Mouse (Mus musculus): ENCODE data around the gene Cryba4. TPM values are rescaled to one million over a fixed set of nuclear protein-coding genes. Genes with fewer than 3 reads are reported as not detected.

Gene Cryba4
- polyA plus RNA-seq, 1 experiment from 2014 or later = 3.0 TPM

DNA sequence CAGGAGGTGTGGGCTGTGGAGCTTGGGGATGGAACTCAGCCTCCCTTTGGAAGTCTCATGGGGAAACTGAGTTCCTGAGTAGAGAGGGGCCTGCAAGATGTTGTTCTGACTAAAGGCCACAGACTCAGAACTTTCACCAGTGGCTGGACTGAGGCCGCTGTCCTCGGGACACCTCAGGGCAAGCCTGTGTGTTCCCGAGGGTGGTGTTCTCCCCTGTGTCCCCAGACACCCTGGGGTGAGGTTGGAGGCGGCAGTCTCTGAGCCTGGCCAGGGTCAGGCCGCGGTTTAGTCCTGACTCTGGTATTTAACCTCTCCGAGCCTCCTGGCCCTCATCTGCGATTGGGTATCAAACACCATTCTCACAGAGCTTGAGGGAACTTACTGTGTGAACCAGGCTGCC lies 43.2 kb upstream of the Cryba4 start:
- Histone ChIP-seq H3K4me2 (ENCODE audit: low read length) (no peak overlapping the region), H3K36me3 (ENCODE audit: control insufficient read depth, insufficient read depth, low read length) (no peaks in the 10 kb centered on the region; the same call in 1 of the 2 replicates), H3K27ac (ENCODE audit: low read depth) (no peak overlapping the region), H3K27me3 (replicated peaks; ENCODE audit: control insufficient read depth, insufficient read depth, low read length) (no peaks in the 10 kb centered on the region), H3K9me3 (ENCODE audit: control insufficient read depth, low read length) (no peaks in the 10 kb centered on the region), H3K9ac (ENCODE audit: low read length) (no peak overlapping the region), H3K4me1 (replicated peaks; ENCODE audit: control insufficient read depth, insufficient read depth, low read length) (peaks cover 10% of the 10 kb centered on the region), H3K4me3 (ENCODE audit: low read depth, low read length) (no peak overlapping the region)
- ATAC-seq (replicated peaks; ENCODE audit: low FRiP score, low TSS enrichment, low read depth) (no peak), DNase-seq (ENCODE audit: low spot score) (no peak)
- WGBS = 67% methylated on average over 8 of the region's 8 CpGs

DNA sequence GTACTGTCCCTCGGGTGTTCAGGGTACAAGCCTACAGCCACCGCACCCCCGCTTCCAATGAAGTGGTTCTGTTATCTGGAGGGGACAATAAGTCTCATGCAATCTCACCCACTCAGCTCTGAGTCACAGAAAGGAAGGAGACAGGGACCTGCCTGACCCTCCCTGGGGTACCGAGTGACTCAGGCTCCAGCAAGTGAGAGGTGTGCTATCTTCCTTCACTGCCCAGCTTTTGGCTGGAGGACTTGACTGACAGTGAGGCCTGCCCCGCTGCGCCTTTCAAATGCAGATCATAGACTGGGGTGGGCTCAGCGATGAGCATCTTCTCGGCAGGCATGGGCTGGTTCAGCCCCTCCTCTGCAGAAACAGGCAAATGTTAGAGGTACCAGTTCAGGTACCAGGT lies 42.8 kb upstream of the Cryba4 start:
- H3K27me3 ChIP-seq (replicated peaks; ENCODE audit: control insufficient read depth, insufficient read depth, low read length) = no peaks in the 10 kb centered on the region
- no peak overlapping the region for H3K4me2 ChIP-seq (ENCODE audit: low read length)
- no peak overlapping the region for H3K9ac ChIP-seq (ENCODE audit: low read length)
- no peaks in the 10 kb centered on the region; the same call in 1 of the 2 replicates for H3K36me3 ChIP-seq (ENCODE audit: control insufficient read depth, insufficient read depth, low read length)
- no peaks in the 10 kb centered on the region for H3K9me3 ChIP-seq (ENCODE audit: control insufficient read depth, low read length)
- no peak overlapping the region for H3K27ac ChIP-seq (ENCODE audit: low read depth)
- no peak for DNase-seq (ENCODE audit: low spot score)
- ATAC-seq (replicated peaks; ENCODE audit: low FRiP score, low TSS enrichment, low read depth) = no peak
- H3K4me1 ChIP-seq (replicated peaks; ENCODE audit: control insufficient read depth, insufficient read depth, low read length) = peaks cover 10% of the 10 kb centered on the region
- 58% methylated on average over 8 of the region's 8 CpGs for WGBS
- H3K4me3 ChIP-seq (ENCODE audit: low read depth, low read length) = no peak overlapping the region

DNA sequence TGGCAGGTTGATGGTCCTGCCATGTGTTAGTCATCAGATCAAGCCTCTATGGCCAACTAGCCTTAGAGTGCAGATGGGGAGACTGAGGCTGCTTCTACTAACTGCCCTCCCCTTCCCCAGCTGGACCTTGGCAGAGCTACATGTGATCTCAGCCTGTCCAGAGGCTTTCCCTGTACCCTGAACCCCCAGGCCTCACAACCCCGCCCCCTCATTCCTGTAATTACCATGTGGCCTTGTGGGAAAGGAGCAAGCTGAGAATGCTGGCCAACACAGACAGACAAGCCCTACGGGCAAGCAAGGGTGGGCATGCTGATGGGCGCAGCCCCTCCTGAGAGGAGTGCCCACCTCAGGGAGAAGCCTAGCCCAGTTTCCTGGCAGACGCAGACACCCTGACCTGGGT lies 42.4 kb upstream of the Cryba4 start:
- no peak for ATAC-seq (replicated peaks; ENCODE audit: low FRiP score, low TSS enrichment, low read depth)
- no peak overlapping the region for H3K4me3 ChIP-seq (ENCODE audit: low read depth, low read length)
- WGBS = 72% methylated on average over 4 of the region's 4 CpGs

GRCm38 (mm10) chr5:112293800-112294199 lies 41.5 kb upstream of the Cryba4 start:
- ATAC-seq (replicated peaks; ENCODE audit: low FRiP score, low TSS enrichment, low read depth) = no peak
- Histone ChIP-seq H3K4me2 (ENCODE audit: low read length) (no peak overlapping the region), H3K27me3 (replicated peaks; ENCODE audit: control insufficient read depth, insufficient read depth, low read length) (no peaks in the 10 kb centered on the region), H3K27ac (ENCODE audit: low read depth) (no peak overlapping the region), H3K9ac (ENCODE audit: low read length) (no peak overlapping the region), H3K36me3 (ENCODE audit: control insufficient read depth, insufficient read depth, low read length) (no peaks in the 10 kb centered on the region; the same call in 1 of the 2 replicates), H3K4me3 (ENCODE audit: low read depth, low read length) (no peak overlapping the region), H3K9me3 (ENCODE audit: control insufficient read depth, low read length) (no peaks in the 10 kb centered on the region), H3K4me1 (replicated peaks; ENCODE audit: control insufficient read depth, insufficient read depth, low read length) (peaks cover 12% of the 10 kb centered on the region)
- WGBS = 57% methylated on average over 2 of the region's 2 CpGs
- DNase-seq (ENCODE audit: low spot score) = no peak

More for the DNA sequence above, 42.4 kb upstream of the Cryba4 start:
- Histone ChIP-seq H3K4me1 (replicated peaks; ENCODE audit: control insufficient read depth, insufficient read depth, low read length) (peaks cover 10% of the 10 kb centered on the region), H3K9me3 (ENCODE audit: control insufficient read depth, low read length) (no peaks in the 10 kb centered on the region), H3K36me3 (ENCODE audit: control insufficient read depth, insufficient read depth, low read length) (no peaks in the 10 kb centered on the region; the same call in 1 of the 2 replicates), H3K9ac (ENCODE audit: low read length) (no peak overlapping the region), H3K27ac (ENCODE audit: low read depth) (no peak overlapping the region), H3K27me3 (replicated peaks; ENCODE audit: control insufficient read depth, insufficient read depth, low read length) (no peaks in the 10 kb centered on the region), H3K4me2 (ENCODE audit: low read length) (no peak overlapping the region)
- no peak for DNase-seq (ENCODE audit: low spot score)

GRCm38 (mm10) chr5:112292343-112292980 lies 40.1 kb upstream of the Cryba4 start:
- H3K4me2 ChIP-seq (ENCODE audit: low read length) = no peak overlapping the region
- H3K4me3 ChIP-seq (ENCODE audit: low read depth, low read length) = no peak overlapping the region
- DNase-seq (ENCODE audit: low spot score) (no peak), ATAC-seq (replicated peaks; ENCODE audit: low FRiP score, low TSS enrichment, low read depth) (no peak)
- 75% methylated on average over 17 of the region's 17 CpGs for WGBS
- peaks cover 14% of the 10 kb centered on the region for H3K4me1 ChIP-seq (replicated peaks; ENCODE audit: control insufficient read depth, insufficient read depth, low read length)
- H3K36me3 ChIP-seq (ENCODE audit: control insufficient read depth, insufficient read depth, low read length) = no peaks in the 10 kb centered on the region; the same call in 1 of the 2 replicates
- H3K27me3 ChIP-seq (replicated peaks; ENCODE audit: control insufficient read depth, insufficient read depth, low read length) = no peaks in the 10 kb centered on the region
- H3K9me3 ChIP-seq (ENCODE audit: control insufficient read depth, low read length) = no peaks in the 10 kb centered on the region
- H3K27ac ChIP-seq (ENCODE audit: low read depth) = no peak overlapping the region
- H3K9ac ChIP-seq (ENCODE audit: low read length) = no peak overlapping the region

DNA sequence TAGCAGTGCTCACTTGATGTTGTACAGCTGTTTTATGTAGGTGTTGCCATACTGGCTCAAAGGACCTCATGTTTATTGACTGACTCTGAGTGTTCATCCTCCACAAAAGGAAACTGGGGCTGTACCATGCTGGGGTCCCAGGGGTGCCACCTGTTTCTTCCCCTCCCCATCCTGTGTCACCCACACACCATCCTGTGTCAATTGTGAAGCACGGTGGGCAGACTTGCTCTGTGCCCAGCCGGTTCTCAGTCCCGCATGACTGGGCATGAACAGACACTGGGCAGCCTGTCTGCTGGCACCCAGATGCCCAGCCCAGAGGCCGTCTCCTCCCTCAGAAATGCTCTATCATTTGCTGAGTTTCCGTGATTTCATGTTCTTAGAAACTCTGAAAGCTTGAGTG lies 39.5 kb upstream of the Cryba4 start:
- H3K9ac ChIP-seq (ENCODE audit: low read length) = no peak overlapping the region
- WGBS = 92% methylated on average over 5 of the region's 5 CpGs
- H3K27me3 ChIP-seq (replicated peaks; ENCODE audit: control insufficient read depth, insufficient read depth, low read length) = no peaks in the 10 kb centered on the region
- DNase-seq (ENCODE audit: low spot score) (no peak), ATAC-seq (replicated peaks; ENCODE audit: low FRiP score, low TSS enrichment, low read depth) (no peak)
- no peak overlapping the region for H3K27ac ChIP-seq (ENCODE audit: low read depth)
- peaks cover 18% of the 10 kb centered on the region for H3K4me1 ChIP-seq (replicated peaks; ENCODE audit: control insufficient read depth, insufficient read depth, low read length)
- no peak overlapping the region for H3K4me2 ChIP-seq (ENCODE audit: low read length)
- no peaks in the 10 kb centered on the region for H3K9me3 ChIP-seq (ENCODE audit: control insufficient read depth, low read length)
- H3K36me3 ChIP-seq (ENCODE audit: control insufficient read depth, insufficient read depth, low read length) = no peaks in the 10 kb centered on the region; the same call in 1 of the 2 replicates
- H3K4me3 ChIP-seq (ENCODE audit: low read depth, low read length) = no peak overlapping the region

GRCm38 (mm10) chr5:112290536-112290880 lies 38.2 kb upstream of the Cryba4 start:
- no peaks in the 10 kb centered on the region for H3K27me3 ChIP-seq (replicated peaks; ENCODE audit: control insufficient read depth, insufficient read depth, low read length)
- H3K4me3 ChIP-seq (ENCODE audit: low read depth, low read length) = no peak overlapping the region
- H3K27ac ChIP-seq (ENCODE audit: low read depth) = no peak overlapping the region
- no peak overlapping the region for H3K4me2 ChIP-seq (ENCODE audit: low read length)
- no peak overlapping the region for H3K9ac ChIP-seq (ENCODE audit: low read length)
- no peaks in the 10 kb centered on the region for H3K9me3 ChIP-seq (ENCODE audit: control insufficient read depth, low read length)
- H3K4me1 ChIP-seq (replicated peaks; ENCODE audit: control insufficient read depth, insufficient read depth, low read length) = peaks cover 20% of the 10 kb centered on the region
- no peak for ATAC-seq (replicated peaks; ENCODE audit: low FRiP score, low TSS enrichment, low read depth)
- WGBS = 91% methylated on average over 8 of the region's 8 CpGs
- DNase-seq (ENCODE audit: low spot score) = no peak
- H3K36me3 ChIP-seq (ENCODE audit: control insufficient read depth, insufficient read depth, low read length) = no peaks in the 10 kb centered on the region; the same call in 1 of the 2 replicates

DNA sequence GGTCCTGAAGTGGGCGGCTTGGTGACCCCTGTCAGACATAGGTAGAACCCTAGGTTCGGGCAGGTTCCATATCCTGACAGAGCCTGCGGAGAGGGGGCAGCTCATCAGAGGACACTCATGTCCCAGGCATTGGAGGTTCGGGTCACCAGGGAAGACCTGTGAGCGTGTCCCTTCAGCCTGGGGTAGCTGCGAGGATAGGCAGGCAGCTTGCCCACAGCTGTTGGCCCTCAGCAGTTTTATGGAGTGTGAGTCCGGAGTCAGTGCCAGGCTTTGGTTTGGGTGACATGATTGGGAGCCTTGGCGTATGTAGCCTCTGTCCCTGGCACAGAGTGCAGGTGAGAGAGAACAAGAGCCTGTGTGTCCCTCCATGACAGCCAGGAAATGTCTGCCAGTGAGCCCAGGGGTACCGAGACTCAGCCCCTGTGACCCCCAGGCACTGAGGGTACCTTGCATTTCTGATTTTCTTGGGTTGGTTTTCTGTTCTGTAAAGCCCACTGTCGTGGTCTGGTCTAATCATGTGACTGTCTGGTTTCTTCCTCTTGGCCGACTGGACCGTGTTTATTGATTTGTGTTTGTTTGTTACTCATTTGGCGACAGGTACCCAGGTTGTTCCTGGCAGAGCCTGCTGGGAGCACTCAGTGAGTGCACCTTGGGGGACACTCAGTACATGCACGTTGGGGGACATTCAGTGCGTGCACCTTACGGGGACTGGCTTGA lies 37.7 kb upstream of the Cryba4 start:
- 88% methylated on average over 16 of the region's 16 CpGs for WGBS
- Histone ChIP-seq H3K4me3 (ENCODE audit: low read depth, low read length) (no peak overlapping the region), H3K27ac (ENCODE audit: low read depth) (no peak overlapping the region), H3K4me1 (replicated peaks; ENCODE audit: control insufficient read depth, insufficient read depth, low read length) (peaks cover 18% of the 10 kb centered on the region), H3K4me2 (ENCODE audit: low read length) (no peak overlapping the region), H3K36me3 (ENCODE audit: control insufficient read depth, insufficient read depth, low read length) (no peaks in the 10 kb centered on the region; the same call in 1 of the 2 replicates), H3K27me3 (replicated peaks; ENCODE audit: control insufficient read depth, insufficient read depth, low read length) (no peaks in the 10 kb centered on the region), H3K9ac (ENCODE audit: low read length) (no peak overlapping the region), H3K9me3 (ENCODE audit: control insufficient read depth, low read length) (no peaks in the 10 kb centered on the region)
- ATAC-seq (replicated peaks; ENCODE audit: low FRiP score, low TSS enrichment, low read depth) (no peak), DNase-seq (ENCODE audit: low spot score) (no peak)

- WGBS = 57% methylated on average over 8 of the region's 8 CpGs
- H3K9me3 ChIP-seq (ENCODE audit: control insufficient read depth, low read length) = no peaks in the 10 kb centered on the region
- H3K4me2 ChIP-seq (ENCODE audit: low read length) = no peak overlapping the region
- H3K27me3 ChIP-seq (replicated peaks; ENCODE audit: control insufficient read depth, insufficient read depth, low read length) = no peaks in the 10 kb centered on the region
- H3K27ac ChIP-seq (ENCODE audit: low read depth) = no peak overlapping the region
- no peak overlapping the region for H3K4me3 ChIP-seq (ENCODE audit: low read depth, low read length)
- peaks cover 11% of the 10 kb centered on the region for H3K4me1 ChIP-seq (replicated peaks; ENCODE audit: control insufficient read depth, insufficient read depth, low read length)
- H3K9ac ChIP-seq (ENCODE audit: low read length) = no peak overlapping the region
- H3K36me3 ChIP-seq (ENCODE audit: control insufficient read depth, insufficient read depth, low read length) = no peaks in the 10 kb centered on the region; the same call in 1 of the 2 replicates
- no peak for ATAC-seq (replicated peaks; ENCODE audit: low FRiP score, low TSS enrichment, low read depth)
- no peak for DNase-seq (ENCODE audit: low spot score)
Observed at GRCm38 (mm10) chr5:112289236-112289635, 36.9 kb upstream of the Cryba4 start.
